Mouse (Mus musculus): ENCODE measurements around the gene Plekho2. TPM values are rescaled to one million over a fixed set of nuclear protein-coding genes. Genes with fewer than 3 reads are reported as not detected.

Gene Plekho2
- total and polyA plus RNA-seq, 3 experiments = 7.6 to 12.9 TPM; not detected in 1

DNA sequence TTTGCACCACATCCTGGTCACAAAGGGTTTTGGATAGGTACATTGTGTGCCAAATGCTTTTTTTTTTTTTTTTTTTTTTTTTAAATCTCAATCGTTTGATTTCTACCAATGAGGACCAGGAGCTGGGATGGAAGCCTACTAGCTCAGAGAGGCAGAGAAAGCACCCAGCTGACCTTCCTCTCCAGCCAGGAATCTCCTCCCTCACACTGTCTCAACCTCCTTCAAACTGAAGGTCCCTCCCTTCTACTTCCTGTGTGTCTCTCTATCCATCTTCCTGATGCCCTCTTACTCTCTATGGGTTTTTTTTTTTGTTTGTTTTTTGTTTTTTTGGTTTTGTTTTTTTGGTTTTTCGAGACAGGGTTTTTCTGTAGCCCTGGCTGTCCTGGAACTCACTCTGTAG lies 21.1 kb upstream of the Plekho2 start:
- Histone ChIP-seq H3K4me1 (ENCODE audit: control insufficient read depth in 1 of 2, insufficient read depth in 2 of 2, low read length in 2 of 2) (peaks cover 0 to 4% of the 10 kb centered on the region in 2 experiments; a peak in 2 of 4 replicates), H3K9me3 (replicated peaks; ENCODE audit: insufficient read depth, low read length) (no peaks in the 10 kb centered on the region), H3K27me3 (ENCODE audit: control insufficient read depth in 1 of 2, insufficient read depth in 2 of 2, low read length in 2 of 2) (no peaks in the 10 kb centered on the region), H3K79me2 (ENCODE audit: control insufficient read depth, insufficient read depth, low read length, poor library complexity) (no peaks in the 10 kb centered on the region), H3K9ac (ENCODE audit: control insufficient read depth, low read depth, low read length, poor library complexity, severe bottlenecking) (no peak overlapping the region), H3K36me3 (ENCODE audit: control insufficient read depth in 1 of 2, insufficient read depth in 2 of 2, low read length in 2 of 2) (peaks cover 0 to 4% of the 10 kb centered on the region in 2 experiments; a peak in 2 of 4 replicates), H3K27ac (ENCODE audit: control insufficient read depth, low read depth, low read length) (no peak overlapping the region), H3K4me3 (ENCODE audit: control insufficient read depth in 1 of 2, insufficient read depth in 1 of 2, low read depth in 2 of 2, low read length in 2 of 2) (no peak overlapping the region)
- no peak for TF ChIP-seq UBTF (IDR thresholded peaks at IDR 0.05; ENCODE audit: borderline replicate concordance, insufficient read depth, low read depth, low read length)
- 0 out of 2 replicates have a peak, but pooled peaks have one; percentile 20 for TF ChIP-seq HCFC1 (IDR thresholded peaks at IDR 0.05; ENCODE audit: low read depth, low read length)
- no peak for TF ChIP-seq ZNF384 (IDR thresholded peaks at IDR 0.05; ENCODE audit: low read depth, low read length)
- no peak for DNase-seq (ENCODE audit: low read depth, low spot score)

DNA sequence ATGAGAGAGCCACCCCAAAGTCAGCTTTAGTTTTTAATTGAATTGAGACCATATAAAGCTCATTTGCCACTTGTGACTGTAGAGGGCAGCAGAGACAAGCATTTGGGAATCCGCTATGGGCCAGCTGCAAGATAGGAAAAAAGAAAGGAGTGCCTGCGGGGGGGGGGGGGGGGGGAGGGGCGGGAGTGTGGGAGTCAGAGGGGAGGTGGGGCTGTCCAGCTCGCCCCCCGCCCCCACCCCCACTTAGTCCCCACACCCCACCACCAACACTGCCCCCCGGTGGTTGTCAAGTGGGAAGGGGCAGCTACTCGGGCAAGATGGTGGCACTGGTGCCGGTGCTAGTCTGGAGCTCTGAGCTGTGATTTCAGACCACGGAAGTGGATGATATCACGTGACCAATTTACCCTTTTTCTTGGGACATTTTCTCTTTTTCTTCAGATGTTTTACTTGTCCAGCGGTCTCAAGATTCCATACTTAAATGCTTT lies 19.0 kb upstream of the Plekho2 start:
- DNase-seq (ENCODE audit: low read depth, low spot score) = peak; percentile 70
- peaks cover 0 to 4% of the 10 kb centered on the region in 2 experiments; a peak in 2 of 4 replicates for H3K4me1 ChIP-seq (ENCODE audit: control insufficient read depth in 1 of 2, insufficient read depth in 2 of 2, low read length in 2 of 2)
- TF ChIP-seq NELFE (IDR thresholded peaks at IDR 0.05; ENCODE audit: low read depth, low read length) = no peak
- TF ChIP-seq POLR2A (IDR thresholded peaks at IDR 0.05; ENCODE audit: control insufficient read depth in 1 of 2, insufficient read depth in 1 of 2, low read depth in 1 of 2, low read length in 2 of 2, poor library complexity in 1 of 2) = no peak
- TF ChIP-seq JUND (IDR thresholded peaks at IDR 0.05; ENCODE audit: low read depth, low read length) = no peak
- TF ChIP-seq KAT2A (conservative IDR thresholded peaks at IDR 0.05; ENCODE audit: low read depth, low read length) = no peak
- peak; percentile 41 for TF ChIP-seq ZC3H11A (IDR thresholded peaks at IDR 0.05; ENCODE audit: low read depth, low read length)
- TF ChIP-seq USF1 (IDR thresholded peaks at IDR 0.05; ENCODE audit: low read depth, low read length) = peak; percentile 75
- TF ChIP-seq CTCF (IDR thresholded peaks at IDR 0.05 in 2 of 3, conservative IDR thresholded peaks at IDR 0.05 in 1 of 3; ENCODE audit: control insufficient read depth in 1 of 3, insufficient read depth in 1 of 3, low read depth in 2 of 3, low read length in 3 of 3, poor library complexity in 1 of 3, severe bottlenecking in 1 of 3) = peak; percentile 21 to 67 (median 30); a peak in 5 of 6 replicates
- no peak for TF ChIP-seq NRF1 (IDR thresholded peaks at IDR 0.05; ENCODE audit: insufficient read depth, low read depth, low read length, poor library complexity, severe bottlenecking)
- peak; percentile 41 for TF ChIP-seq SMC3 (IDR thresholded peaks at IDR 0.05; ENCODE audit: low read depth, low read length)
- no peak for TF ChIP-seq POLR2AphosphoS5 (IDR thresholded peaks at IDR 0.05; ENCODE audit: borderline replicate concordance, low read depth, low read length)
- no peak for TF ChIP-seq ETS1 (IDR thresholded peaks at IDR 0.05; ENCODE audit: low read depth, low read length)
- TF ChIP-seq RAD21 (IDR thresholded peaks at IDR 0.05; ENCODE audit: low read depth, low read length) = peak; percentile 67
- no peak overlapping the region for H3K4me3 ChIP-seq (ENCODE audit: control insufficient read depth in 1 of 2, insufficient read depth in 1 of 2, low read depth in 2 of 2, low read length in 2 of 2)
- no peaks in the 10 kb centered on the region for H3K9me3 ChIP-seq (replicated peaks; ENCODE audit: insufficient read depth, low read length)
- H3K36me3 ChIP-seq (ENCODE audit: control insufficient read depth in 1 of 2, insufficient read depth in 2 of 2, low read length in 2 of 2) = peaks cover 0 to 4% of the 10 kb centered on the region in 2 experiments; a peak in 2 of 4 replicates
- H3K27ac ChIP-seq (ENCODE audit: control insufficient read depth, low read depth, low read length) = no peak overlapping the region
- no peak overlapping the region for H3K9ac ChIP-seq (ENCODE audit: control insufficient read depth, low read depth, low read length, poor library complexity, severe bottlenecking)
- H3K79me2 ChIP-seq (ENCODE audit: control insufficient read depth, insufficient read depth, low read length, poor library complexity) = no peaks in the 10 kb centered on the region
- H3K27me3 ChIP-seq (ENCODE audit: control insufficient read depth in 1 of 2, insufficient read depth in 2 of 2, low read length in 2 of 2) = no peaks in the 10 kb centered on the region

Measured in MEL (cell line).